Mouse (Mus musculus) frontal cortex, postnatal 10 days (tissue): ENCODE results near the gene Rims3.

Source experiments
- DNase-seq, 2 experiments: peaks; one replicate each; pipeline ENCODE4 v3.0.0; 2022; ENCODE audit warnings: low spot score in 2 of 2, mixed read lengths in 1 of 2

The Rims3 gene

DNA sequence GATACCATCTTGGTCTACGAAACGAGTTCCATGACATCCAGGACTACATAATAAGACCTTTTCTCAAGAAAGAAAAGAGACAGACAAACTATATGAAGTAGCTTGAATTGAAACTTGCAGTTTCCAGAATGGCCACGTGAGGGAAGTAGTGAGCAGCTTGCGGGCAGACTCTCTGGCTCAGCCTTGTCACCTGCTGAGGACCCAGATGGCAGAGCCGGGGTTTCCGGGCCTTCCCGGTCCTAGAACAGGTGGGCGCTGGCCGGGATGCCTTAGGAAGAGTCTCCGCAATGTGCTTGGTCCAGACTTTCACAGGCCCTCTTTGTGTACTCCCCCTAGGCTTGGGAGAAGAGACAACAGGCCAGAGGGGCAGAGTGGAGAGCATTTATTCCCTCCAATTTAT, 3.7 kb upstream of the Rims3 start:
- DNase-seq, result peak in 1 of 2 experiments; percentile 58

DNA sequence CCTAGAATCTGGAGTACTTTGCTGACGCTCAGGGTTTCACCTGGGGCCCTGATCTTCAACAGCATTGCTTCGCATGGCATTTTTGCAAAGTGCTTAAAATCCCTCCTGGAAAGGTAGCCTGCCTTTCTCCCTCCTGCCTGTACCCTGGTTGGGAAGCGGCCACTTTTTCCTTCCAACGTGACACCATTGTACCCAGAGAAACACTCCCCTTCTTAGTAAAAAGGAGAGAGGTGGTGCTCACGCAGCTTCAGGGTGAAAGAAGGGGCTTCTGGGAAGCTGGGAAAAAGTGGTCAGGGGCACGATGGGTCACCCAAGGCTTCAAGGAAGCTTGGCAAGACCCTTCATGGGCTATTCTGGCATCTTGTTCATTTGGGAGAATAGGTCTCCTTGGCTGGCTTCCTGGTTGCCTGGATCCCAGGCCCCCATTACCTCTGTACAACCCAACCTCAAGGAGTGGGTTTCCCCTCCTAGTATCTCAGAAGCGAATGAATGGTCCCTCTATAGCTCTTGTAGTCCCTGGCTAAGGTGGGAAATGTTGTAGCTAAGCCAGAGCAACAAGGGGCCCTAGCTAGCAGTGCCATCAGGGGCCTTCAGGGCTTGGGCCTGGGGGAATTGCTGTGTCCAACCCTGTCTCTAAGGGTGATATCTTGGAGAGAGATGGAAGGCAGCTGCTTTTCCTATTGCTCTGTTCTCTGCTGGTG, 894 bp downstream of the Rims3 start:
- DNase-seq, result peak in 1 of 2 experiments; percentile 7

DNA sequence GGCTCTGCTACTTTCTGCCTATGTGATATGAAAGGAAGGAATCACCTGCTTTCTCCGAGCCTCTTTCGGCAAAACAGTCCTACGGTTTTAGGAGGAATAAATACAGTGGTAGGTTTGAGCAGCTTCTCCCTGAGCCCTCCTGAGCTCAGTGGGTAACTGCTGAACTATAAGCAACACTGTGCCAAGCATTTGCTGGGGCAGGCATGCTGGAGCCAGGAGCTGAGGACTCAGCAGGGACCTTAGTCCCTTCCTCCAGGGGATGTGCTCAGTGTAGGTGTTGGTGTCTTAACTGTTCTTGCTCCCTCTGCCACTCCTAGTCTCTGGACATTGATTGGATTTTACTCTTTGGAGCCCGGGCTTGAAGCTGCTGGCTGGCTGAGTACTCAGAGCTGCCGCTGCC, 1.8 kb downstream of the Rims3 start:
- peak in 1 of 2 experiments; percentile 5 for DNase-seq

DNA sequence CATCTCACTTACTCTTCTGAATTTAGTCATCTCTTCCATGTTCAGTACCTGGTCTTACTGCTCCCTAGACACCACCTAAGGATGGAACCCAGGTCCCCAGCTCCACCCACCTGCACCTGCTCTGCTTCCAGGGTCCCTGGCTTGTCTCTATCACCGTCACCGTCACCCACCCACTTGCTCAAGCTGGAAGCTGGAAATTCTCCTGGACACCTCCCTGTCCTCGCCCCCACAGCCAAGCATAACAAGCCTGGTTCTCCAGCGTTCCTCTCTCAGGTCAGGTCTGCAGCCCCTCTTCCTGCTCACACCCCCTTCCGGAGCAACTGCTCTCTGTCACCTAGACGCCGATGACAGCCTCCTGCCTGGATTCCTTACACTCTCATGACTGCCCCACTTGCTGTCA, 5.2 kb downstream of the Rims3 start:
- DNase-seq, result no peak

DNA sequence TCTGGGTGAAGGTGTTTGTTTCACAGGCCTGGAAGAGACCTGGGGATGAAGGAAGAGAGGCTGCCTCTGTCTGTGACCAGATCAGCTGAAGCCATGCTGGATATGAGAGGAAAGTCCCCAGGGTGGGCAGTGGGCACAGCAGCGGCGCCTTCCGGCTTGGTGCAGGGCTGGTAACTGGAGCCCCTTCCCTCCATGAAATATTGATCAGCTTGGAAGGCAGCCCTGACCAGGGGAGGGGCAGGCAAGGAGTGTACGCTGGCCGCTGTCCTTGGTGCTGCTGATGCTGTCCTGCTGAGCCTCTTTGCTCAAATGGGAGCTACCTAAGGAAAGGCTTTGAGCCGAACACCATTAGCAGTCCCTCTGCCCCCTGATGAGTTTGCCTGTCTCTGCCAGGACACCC, 11.6 kb downstream of the Rims3 start:
- DNase-seq, result no peak

DNA sequence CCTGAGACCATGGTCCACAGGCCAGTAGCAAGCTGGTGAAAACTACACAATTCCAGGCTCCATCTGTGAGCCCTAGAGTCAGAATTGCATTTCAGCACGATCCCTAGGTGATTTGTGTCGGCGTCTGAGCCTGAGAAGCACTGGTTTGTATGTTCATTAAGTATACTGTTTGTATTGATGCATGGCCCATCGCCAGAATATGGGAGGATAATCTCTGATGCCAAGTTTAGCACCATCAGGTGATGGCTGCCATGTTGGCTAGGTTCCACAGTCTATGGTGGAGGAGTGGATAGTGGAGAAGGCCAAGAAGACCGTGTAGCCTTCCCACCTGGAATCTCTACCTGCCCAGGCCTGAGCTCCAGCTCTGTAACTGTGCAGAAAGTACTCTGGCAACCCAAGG, 13.6 kb downstream of the Rims3 start:
- DNase-seq, result no peak

DNA sequence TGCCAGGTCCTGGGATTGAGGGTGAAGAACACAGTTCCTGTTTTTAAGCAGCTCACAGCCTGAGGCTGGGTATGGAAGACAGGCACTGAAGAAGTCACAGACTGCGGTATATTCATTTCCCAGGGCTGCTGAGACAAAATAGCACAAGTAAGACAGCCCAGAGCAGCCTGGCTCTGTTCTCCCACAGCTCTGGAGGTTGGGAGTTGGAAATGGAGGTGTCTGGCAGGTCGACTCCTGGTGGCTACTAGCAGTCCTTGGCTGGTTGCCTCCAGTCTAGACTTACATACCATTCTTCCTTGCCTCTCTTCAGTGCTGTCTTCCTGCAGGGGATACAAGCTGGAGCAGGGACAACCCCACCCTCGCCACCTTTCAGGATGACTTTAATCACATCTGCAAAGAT, 14.4 kb downstream of the Rims3 start:
- no peak for DNase-seq

DNA sequence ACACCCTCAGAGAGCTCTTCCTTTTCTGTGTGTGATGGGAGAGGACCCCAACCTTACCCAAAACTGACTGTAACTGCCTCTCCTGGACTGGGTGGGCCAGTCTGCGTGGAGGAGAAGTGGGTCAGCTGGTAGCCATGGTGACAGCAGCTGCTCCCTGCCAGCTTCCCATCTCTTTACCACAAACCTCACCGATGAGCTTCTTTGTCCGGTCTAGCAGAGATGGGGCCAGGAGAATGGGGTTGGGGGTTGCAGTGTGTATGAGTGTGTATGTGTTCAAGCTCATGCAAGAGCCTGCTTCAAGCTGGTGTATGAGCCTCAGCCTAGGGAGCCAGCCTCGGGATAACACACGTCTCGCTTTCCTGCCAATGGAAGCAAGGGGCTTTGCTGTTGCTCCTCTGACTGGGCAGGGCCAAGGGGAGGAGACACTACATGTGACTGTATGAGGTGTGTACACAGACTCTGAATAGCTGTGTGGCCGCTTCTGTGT, 15.7 kb downstream of the Rims3 start:
- DNase-seq, result no peak

DNA sequence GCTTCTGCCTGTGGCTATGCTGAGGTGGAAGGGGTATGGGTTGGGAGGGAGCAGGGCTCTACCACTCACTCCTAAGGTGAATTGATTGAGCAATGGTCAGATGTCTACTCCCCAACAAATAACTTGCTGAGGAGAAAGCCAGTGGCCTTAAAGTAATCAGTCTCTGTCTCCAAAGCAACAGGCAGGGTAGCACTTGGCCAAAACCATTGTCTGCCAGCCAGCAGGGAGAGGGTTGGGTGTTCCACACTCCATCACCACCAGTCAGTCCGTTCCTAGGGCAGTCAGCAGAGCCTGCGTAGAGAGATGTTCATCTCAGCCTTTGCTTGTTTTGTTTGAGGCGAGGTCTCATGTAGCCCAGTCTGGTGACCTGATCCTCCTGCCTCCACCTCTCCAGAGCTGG, 21.3 kb downstream of the Rims3 start:
- DNase-seq, result no peak

DNA sequence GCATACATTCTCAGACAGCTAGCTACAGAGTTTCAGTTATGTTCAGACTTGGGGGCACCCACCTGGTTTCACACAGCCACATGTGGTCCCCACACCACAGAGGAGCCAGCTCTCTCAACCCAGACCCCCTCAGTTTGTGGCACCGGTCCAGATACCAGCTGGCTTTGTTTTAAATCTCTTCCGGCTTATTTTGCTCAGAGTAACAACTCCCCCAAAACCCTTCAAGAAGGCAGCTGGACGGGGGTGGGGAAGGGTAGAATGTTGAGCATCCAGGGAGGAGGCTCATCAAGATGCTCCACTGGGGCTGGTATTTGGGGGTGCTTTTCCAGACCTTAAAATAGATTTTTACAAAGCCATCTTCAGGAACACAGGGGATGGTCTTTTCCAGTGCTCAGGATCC, 24.1 kb downstream of the Rims3 start:
- DNase-seq, result peak in 1 of 2 experiments; percentile 37

DNA sequence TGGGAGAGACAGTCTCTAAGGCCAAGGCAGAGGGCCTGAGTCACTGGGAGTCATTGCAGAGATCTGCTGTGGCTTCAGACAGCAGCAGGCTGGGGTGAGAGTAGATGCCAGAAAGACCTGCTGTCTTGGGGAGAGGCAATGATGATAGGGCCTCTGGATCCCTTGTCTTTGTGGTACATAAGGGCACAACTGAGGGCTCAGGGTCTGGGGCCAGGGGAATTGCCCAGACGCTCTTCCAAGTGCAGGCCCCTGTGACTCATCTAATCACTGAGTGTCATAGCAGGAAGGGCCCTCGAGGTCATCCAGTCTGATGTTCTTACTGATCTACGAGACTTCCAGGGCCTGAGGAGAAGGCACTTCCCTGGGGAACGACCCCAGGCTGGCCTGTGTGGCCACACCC, 24.8 kb downstream of the Rims3 start:
- DNase-seq, result no peak

DNA sequence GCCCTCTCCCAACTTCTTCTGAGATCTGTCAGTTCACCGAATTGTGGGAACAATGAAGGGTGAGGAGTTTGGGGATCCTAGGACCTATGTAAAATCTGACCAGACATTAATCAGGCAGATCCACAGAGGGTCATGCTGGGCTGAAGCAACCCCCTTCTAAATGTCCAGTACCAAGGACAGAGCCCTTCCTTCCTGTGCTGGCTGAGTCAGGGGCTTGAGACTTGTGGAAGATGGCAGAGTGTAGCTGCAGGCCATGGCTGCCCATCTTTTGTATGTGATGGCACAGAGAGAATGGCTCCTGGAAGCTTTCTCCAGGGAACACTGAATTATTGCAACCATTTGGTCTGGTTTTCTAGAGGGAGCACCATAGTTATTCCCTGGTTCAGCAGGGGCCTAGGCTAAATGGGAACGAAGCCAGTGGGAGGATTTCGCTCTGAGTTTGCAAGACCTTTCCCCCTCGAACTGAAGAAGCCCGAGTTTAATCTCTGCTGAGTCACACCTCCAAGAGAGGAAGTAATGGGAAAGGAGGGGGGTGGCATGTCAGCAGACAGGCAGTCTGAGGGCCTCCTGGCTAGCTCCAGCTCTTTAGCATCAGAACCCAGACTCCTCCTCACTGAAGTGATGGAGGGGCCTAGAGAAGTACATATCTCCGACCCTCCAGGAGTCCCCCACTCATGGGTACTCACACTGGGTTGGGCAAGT, 26.3 kb downstream of the Rims3 start:
- no peak for DNase-seq

DNA sequence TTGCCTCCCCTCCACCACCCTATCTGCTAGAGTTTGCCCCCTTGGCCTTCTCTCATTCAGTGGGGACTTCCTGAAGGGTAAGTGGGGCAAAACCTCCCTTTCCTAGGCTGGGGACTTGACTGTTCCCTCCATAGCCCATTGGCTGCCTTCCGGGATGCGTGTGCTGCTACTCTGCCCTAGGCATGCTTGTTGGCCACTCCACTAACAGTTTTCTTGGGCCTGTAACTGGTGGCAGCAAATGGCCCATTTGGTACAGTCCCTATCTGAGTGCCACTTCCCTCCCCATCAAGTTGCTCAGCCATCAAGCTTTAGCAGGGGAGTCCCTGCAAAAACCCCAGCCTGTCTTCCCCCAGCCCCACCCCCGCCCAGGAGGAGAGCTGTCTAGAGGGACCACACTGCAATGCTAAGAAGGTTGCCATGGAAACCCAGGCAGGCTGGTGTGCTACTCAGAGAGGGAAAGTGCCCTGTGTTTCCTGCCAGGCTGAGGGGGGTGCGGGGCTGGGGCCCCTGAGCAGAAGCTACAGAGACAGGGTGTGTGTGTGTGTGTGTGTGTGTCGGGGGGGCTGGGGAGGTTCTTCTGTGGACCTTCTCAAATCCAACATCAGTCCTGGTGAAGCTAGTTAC, 27.5 kb downstream of the Rims3 start:
- DNase-seq, result peak; percentile 57 to 73

DNA sequence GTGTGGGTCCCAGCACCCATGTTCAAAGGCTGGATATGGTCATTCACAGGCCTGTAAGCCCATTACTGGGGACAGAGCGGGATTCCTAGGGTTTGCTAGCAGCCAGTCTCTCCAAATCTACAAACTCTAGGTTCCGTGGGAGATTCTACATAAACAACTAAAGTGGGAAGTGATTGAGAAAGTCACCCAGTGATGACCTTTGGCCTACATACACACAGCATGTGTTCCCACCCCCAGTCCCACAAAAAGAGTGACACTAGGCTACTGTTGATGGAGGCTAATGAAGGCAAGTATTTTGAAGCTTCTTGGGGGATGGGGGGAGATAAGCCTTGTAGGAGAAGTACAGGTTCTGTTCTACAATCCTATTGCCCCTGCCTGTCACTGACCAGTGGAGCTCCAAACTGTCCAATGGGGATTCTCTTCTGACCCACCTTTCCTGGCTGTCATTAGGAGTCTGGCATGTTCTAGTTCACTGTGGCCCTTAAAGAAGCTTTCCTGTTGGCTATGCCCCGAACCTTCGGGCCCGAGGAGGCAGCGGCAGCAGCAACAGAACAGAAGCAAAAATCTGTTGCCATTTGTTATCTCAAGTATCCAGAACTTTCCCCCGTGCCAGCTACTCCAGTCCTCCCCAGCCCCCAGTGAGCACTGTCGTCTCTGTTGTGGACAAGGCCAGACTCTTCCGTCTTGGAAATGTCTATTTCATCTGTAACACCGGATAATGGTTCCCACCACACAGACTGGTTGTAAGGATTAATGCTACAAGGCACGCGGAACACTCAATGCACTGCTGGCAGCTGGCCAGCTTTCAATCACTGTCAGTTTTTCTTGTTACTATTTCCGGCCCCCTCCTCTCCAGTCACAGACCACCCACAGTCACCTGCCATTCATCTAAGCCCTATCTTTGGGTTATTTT, 30.8 kb downstream of the Rims3 start:
- DNase-seq, result no peak

DNA sequence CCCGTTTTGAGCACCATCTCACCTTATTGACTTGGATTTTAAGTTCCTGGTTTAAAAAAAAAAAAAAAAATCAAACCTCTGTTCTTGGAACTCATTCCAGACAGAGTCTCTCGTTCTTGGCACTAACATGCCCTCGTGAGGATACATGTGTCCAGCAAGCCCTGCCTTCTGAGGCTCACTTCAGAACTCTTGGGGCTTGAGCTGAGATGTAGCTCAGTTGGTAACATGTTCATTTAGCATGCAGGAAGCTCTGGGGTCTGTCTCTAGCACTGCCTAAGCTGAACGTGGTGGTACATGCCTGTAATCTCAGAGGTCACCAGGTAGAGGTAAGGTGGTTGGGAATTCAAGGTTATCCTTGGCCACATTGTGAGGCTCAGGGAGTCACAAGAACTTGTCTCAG, 31.5 kb downstream of the Rims3 start:
- DNase-seq, result no peak

DNA sequence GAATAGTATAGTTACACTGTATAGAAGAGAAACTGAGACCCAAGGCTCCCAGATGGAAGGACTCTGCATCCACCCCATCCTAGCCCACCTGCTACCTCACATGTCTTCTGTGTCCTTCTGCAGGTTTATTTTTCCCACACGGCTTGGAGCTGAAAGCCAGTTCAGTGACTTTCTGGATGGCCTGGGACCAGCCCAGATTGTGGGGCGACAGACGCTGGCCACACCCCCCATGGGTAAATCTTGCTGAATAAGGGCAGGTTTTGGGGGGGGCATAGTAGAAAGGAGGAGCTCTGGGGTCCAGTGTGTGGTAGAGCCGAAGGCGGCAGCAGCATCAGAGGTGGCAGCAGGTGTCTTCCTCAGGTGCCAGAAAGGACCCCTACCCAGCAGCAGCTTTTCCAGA, 32.2 kb downstream of the Rims3 start:
- DNase-seq, result no peak

DNA sequence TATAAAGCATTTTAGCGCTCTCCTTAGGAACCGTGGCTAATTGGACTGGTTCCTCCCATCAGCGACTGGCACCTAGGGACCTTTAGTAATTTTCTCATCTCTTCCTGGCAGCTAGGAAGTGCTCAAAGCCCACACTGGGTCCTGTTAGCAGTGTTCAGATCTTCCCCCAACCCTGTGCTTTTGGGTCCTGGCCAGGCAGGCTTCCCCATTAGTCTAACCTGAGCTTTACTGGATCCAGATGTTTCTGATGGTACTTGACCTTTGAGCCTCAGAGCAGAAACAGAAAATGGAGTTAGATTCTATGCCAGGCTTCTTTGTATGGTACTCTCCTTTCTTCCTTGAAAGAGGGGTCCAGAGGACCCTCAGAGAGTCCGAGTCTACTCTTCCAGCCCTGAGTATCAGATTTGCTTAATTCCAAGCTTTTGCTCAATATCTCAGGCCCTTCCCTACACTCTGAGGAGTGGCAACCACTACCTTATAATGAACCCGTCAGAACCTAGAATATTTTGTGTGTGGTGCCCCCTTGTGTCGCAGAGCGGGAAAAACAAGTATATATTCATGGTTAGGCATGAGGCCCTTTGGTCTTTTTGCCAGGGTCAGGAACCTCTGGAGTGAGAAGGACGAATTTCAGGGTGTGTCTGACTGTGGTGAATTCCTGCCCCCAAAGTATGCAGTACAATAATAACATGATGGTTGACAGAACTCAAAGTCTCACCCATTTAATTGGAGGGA, 32.9 kb downstream of the Rims3 start:
- DNase-seq, result no peak

DNA sequence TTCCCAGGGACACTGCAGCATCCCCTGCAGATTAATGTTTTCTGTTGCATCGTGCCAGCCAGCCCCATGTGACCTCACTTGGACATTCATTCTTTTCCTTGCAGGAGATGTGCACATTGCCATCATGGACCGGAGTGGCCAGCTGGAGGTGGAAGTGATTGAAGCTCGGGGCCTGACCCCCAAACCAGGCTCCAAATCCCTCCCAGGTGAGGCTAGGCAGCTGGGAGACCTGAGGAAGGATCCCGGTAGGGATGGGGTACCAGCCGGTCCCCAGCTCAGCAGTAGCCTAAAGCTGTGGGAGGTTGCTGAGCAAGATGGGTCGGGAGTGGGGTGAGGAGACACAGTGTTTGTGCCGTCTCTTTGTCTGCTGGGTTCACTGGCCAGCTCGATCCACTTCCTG, 34.3 kb downstream of the Rims3 start:
- DNase-seq, result no peak

DNA sequence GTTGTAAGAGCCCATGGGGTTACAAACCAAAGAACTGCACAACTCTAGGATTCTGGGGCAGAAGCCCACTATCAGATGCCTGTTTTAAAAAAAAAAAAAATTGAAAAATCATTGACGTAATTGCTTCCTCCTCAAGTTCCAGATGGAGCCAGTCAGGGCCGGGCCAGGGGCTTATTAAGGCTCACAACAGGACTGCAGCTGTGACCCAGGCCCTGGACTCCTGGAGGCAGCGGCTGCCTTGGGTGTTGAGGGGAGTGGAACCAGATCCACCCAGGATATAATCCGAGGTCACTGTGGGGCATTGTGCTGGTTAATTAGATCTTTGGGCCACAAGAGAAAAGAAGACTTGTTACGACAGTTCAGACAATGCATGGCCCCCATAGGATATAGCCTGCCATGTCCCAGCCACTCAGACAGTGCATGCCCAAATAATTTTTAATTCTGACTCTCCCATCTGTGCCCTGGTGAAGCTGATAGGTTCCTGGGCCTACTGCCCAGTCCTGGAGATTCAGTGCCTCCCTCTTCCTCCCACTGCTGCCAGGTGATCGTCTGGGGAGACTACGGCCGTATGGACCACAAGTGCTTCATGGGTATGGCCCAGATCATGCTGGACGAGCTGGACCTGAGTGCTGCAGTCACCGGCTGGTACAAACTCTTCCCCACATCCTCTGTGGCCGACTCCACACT, 36.3 kb downstream of the Rims3 start:
- DNase-seq, result no peak

DNA sequence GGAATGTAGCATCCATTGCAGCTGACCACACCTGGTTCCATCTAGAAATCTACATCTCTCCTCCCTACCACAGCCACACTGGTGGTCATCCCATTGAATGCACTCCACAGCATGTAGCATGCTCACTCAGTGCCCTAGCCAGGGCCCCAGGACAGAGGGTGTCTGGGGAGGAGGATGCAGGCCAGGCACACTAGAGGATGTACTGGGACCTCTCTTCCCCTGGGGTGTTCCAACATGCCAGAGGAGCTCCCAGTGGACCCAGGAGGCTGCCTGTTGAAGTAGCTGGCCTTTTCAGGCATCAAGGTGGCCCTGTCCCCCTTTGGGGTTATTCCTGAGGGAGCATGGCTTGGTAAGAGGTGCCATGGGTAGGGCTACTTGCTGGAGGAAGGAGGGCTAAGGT, 37.3 kb downstream of the Rims3 start:
- no peak for DNase-seq

DNA sequence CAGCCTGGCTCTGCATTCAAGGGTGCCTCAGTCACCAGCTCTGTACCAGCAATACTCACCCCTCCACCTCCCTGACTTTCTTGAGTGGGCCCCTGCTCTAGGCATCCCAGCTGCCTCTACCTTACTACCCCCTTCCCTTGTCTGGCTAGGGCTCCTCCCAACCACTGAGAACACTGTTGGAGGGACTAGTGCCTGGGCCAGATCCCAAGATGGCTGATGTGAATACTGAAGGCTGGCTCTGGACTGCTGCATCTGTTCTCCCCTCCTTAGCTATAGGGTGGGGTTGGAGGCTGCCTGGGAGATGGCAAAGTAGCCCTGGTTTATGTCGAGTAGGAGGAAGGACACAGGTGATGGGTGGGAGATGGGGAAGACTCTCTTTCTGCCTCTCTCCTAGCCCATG, 37.9 kb downstream of the Rims3 start:
- no peak for DNase-seq
